In the genomic region with DNA sequence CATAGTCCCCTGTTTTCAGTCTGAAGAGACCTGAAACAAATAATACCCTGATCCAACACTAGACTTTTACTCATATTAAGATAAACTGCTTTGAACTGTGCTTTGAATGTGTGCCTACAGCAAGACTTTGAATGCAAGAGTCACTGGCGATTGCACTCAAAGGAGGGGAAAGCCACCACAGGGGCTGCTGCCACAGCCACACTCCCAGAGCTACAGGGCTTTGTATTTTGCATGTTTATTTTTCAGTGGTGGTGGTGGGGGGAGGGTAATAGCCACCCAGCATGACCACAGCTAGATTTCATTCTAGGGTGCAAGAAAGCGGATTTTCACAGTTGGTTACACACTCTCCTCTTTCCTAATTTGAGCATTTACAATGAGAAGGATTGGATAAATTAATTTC, we compare ENCODE assay signal across 7 mouse cellular contexts. TPM values are rescaled to one million over a fixed set of nuclear protein-coding genes. Genes with fewer than 3 reads are reported as not detected.
DNase-seq lines count a peak whose midpoint lies in the region; ATAC-seq and TF ChIP-seq lines count a peak whose summit lies in the region.

No protein-coding gene starts in this region.

- DNase-seq in lung, embryonic 14.5 days, result peak; percentile 65
- no peak for DNase-seq in lung, postnatal 36 days
- DNase-seq in forebrain, embryonic 11.5 days (ENCODE audit: low spot score), result peak; percentile 55
- DNase-seq in c-Kit-positive CD71-positive TER-119-positive erythroid progenitor cells, embryonic 14.5 days (ENCODE audit: low spot score), result no peak
- no peak for DNase-seq in right cerebral cortex, adult 18-20 months

- peak overlapping the region; percentile 99 for H3K27ac ChIP-seq in lung, embryonic 14.5 days (ENCODE audit: low read depth)
- H3K27ac ChIP-seq in forebrain, embryonic 11.5 days (ENCODE audit: low read depth, low read length), result 0 out of 2 replicates have a peak overlapping the region, but pooled peaks have one; percentile 31
- peak overlapping the region; percentile 8; the same call in 1 of the 2 replicates for H3K27ac ChIP-seq in intestine, embryonic 16.5 days (ENCODE audit: low read length)
- H3K27ac ChIP-seq in small intestine, adult 2 months (ENCODE audit: insufficient read depth, low read depth, low read length), result peak overlapping the region; percentile 34

- H3K4me1 ChIP-seq in lung, embryonic 14.5 days (ENCODE audit: insufficient read depth), result peaks cover 9% of the 10 kb centered on the region; the same call in 1 of the 2 replicates
- H3K4me1 ChIP-seq in forebrain, embryonic 11.5 days (replicated peaks; ENCODE audit: control insufficient read depth, insufficient read depth, low read length), result peaks cover 5% of the 10 kb centered on the region; the same call in 1 of the 2 replicates
- H3K4me1 ChIP-seq in intestine, embryonic 16.5 days (ENCODE audit: control insufficient read depth, insufficient read depth, low read length), result 0 out of 2 replicates have a peak, but pooled peaks cover 4% of the 10 kb centered on the region
- H3K4me1 ChIP-seq in small intestine, adult 2 months (ENCODE audit: control insufficient read depth, insufficient read depth, insufficient read length, low read length), result no peaks in the 10 kb centered on the region; the same call in 1 of the 2 replicates

- whole genome bisulfite sequencing in lung, embryonic 14.5 days, result 21% methylated on average over 2 of the region's 2 CpGs
- WGBS in forebrain, embryonic 11.5 days, result 8% methylated on average over 2 of the region's 2 CpGs
- WGBS in intestine, embryonic 16.5 days, result 46% methylated on average over 2 of the region's 2 CpGs
- 36% methylated on average over 2 of the region's 2 CpGs for WGBS in small intestine, adult 2 months

- no peaks in the 10 kb centered on the region for H3K9me3 ChIP-seq in lung, embryonic 14.5 days (ENCODE audit: low read depth, low read length)
- no peaks in the 10 kb centered on the region for H3K9me3 ChIP-seq in forebrain, embryonic 11.5 days (ENCODE audit: control insufficient read depth, low read length)
- no peaks in the 10 kb centered on the region for H3K9me3 ChIP-seq in intestine, embryonic 16.5 days (ENCODE audit: control insufficient read depth, low read length)

- TF ChIP-seq CTCF in lung, embryonic 14.5 days (IDR thresholded peaks at IDR 0.05; ENCODE audit: low read depth), result no peak
- TF ChIP-seq CTCF in small intestine, adult 2 months (IDR thresholded peaks at IDR 0.05; ENCODE audit: extremely low read depth, insufficient read length, insufficient replicate concordance, low read depth, low read length), result no peak

- H3K36me3 ChIP-seq in lung, embryonic 14.5 days (ENCODE audit: insufficient read depth), result peaks cover 4% of the 10 kb centered on the region; the same call in 1 of the 2 replicates
- H3K36me3 ChIP-seq in forebrain, embryonic 11.5 days (ENCODE audit: control insufficient read depth, insufficient read depth, low read length), result no peaks in the 10 kb centered on the region
- no peaks in the 10 kb centered on the region for H3K36me3 ChIP-seq in intestine, embryonic 16.5 days (ENCODE audit: control insufficient read depth, insufficient read depth, low read length)
- no peaks in the 10 kb centered on the region for H3K36me3 ChIP-seq in small intestine, adult 2 months (ENCODE audit: control insufficient read depth, insufficient read depth, low read length)

- no peak for ATAC-seq in lung, embryonic 14.5 days (ENCODE audit: insufficient read depth)
- no peak for ATAC-seq in forebrain, embryonic 11.5 days (replicated peaks; ENCODE audit: low FRiP score)
- ATAC-seq in intestine, embryonic 16.5 days, result no peak

- H3K4me2 ChIP-seq in lung, embryonic 14.5 days, result peak overlapping the region; percentile 83
- no peak overlapping the region for H3K4me2 ChIP-seq in forebrain, embryonic 11.5 days (ENCODE audit: low read depth, low read length, severe bottlenecking)
- no peak overlapping the region for H3K4me2 ChIP-seq in intestine, embryonic 16.5 days (ENCODE audit: low read depth, low read length)

- no peak for TF ChIP-seq POLR2A in small intestine, adult 2 months (IDR thresholded peaks at IDR 0.05; ENCODE audit: low read depth, low read length)

- peak overlapping the region; percentile 81 for H3K9ac ChIP-seq in lung, embryonic 14.5 days
- H3K9ac ChIP-seq in forebrain, embryonic 11.5 days (ENCODE audit: low read length), result 0 out of 2 replicates have a peak overlapping the region, but pooled peaks have one; percentile 23
- no peak overlapping the region; the same call in 1 of the 2 replicates for H3K9ac ChIP-seq in intestine, embryonic 16.5 days (ENCODE audit: low read depth, low read length)

- H3K4me3 ChIP-seq in lung, embryonic 14.5 days (ENCODE audit: low read depth, low read length), result peak overlapping the region; percentile 85
- no peak overlapping the region for H3K4me3 ChIP-seq in forebrain, embryonic 11.5 days (ENCODE audit: low read depth, low read length)
- no peak overlapping the region for H3K4me3 ChIP-seq in intestine, embryonic 16.5 days (ENCODE audit: low read length)
- no peak overlapping the region for H3K4me3 ChIP-seq in small intestine, adult 2 months (ENCODE audit: low read depth, low read length)

- 0 out of 2 replicates have a peak, but pooled peaks cover 3% of the 10 kb centered on the region for H3K27me3 ChIP-seq in lung, embryonic 14.5 days (ENCODE audit: insufficient read depth, low read length)
- no peaks in the 10 kb centered on the region for H3K27me3 ChIP-seq in forebrain, embryonic 11.5 days (ENCODE audit: control insufficient read depth, insufficient read depth, low read length)
- peaks cover 16% of the 10 kb centered on the region; the same call in 1 of the 2 replicates for H3K27me3 ChIP-seq in intestine, embryonic 16.5 days (replicated peaks; ENCODE audit: control insufficient read depth, insufficient read depth, low read length)
- peaks cover 47% of the 10 kb centered on the region for H3K27me3 ChIP-seq in small intestine, adult 2 months (ENCODE audit: control insufficient read depth, insufficient read depth, low read length)

RNA-seq across cellular contexts. Expression of a gene that starts 2.6 kb away (rescaled TPM):
- polyA plus RNA-seq in lung, embryonic 14.5 days (2014; fragmentation: Nextera tagmentation; extraction: Ambion mirVana), result 90.1 and 90.4 TPM in 2 replicates
- polyA plus RNA-seq in forebrain, embryonic 11.5 days (2014; fragmentation: Nextera tagmentation; extraction: Ambion mirVana), result 45.6 and 50.0 TPM in 2 replicates
- 26.9 and 30.9 TPM in 2 replicates for polyA plus RNA-seq in intestine, embryonic 16.5 days (2015; fragmentation: Nextera tagmentation; extraction: Ambion mirVana)
- 3.1 and 3.7 TPM in 2 replicates for polyA plus RNA-seq in small intestine, adult 2 months (2012; rRNA removed)

Comparison
In these comparisons a context has a peak if more than half of its experiments do, and no peak if none do; other contexts are left out.
1. DNase-seq: peak in lung, embryonic 14.5 days (single experiment) and forebrain, embryonic 11.5 days (single experiment); none in lung, postnatal 36 days (single experiment), c-Kit-positive CD71-positive TER-119-positive erythroid progenitor cells, embryonic 14.5 days (single experiment) and right cerebral cortex, adult 18-20 months (single experiment).
2. H3K27ac ChIP-seq: peak in every context shown above with its lines; median percentile 99 in lung, embryonic 14.5 days; 34 in small intestine, adult 2 months; 31 in forebrain, embryonic 11.5 days; 8 in intestine, embryonic 16.5 days.